Mouse (Mus musculus) ES-E14 (cell line): ENCODE results near the gene Epsti1. TPM values are rescaled to one million over a fixed set of nuclear protein-coding genes. Genes with fewer than 3 reads are reported as not detected.

ENCODE experiments used
- DNase-seq: peaks from one replicate; pipeline ENCODE4 v3.0.0-alpha.2; 2013; ENCODE audit warnings: low read depth, low spot score
- H3K27ac ChIP-seq: 2 replicates; pipeline ENCODE4 v1.5.1; 2012; ENCODE audit warnings: low read depth, mild to moderate bottlenecking, low read length, moderate library complexity, mixed read lengths; ENCODE audit not compliant: poor library complexity, insufficient read depth, severe bottlenecking
- H3K36me3 ChIP-seq: 2 replicates; pipeline ENCODE4 v1.6.1; 2012; ENCODE audit warnings: mild to moderate bottlenecking, low read length, moderate library complexity, mixed read lengths; ENCODE audit not compliant: control insufficient read depth, poor library complexity, insufficient read depth, severe bottlenecking
- H3K4me1 ChIP-seq, 2 experiments: fragments of 150-350 bp in 1 of 2; sonication (generic) in 1 of 2; 2 replicates each; pipeline ENCODE4 v1.6.1; 2012; ENCODE audit warnings: low read length in 2 of 2, mild to moderate bottlenecking in 1 of 2, mixed read lengths in 1 of 2; ENCODE audit not compliant: control insufficient read depth in 2 of 2, insufficient read depth in 2 of 2, poor library complexity in 1 of 2
- H3K4me3 ChIP-seq, 2 experiments: fragments of 150-350 bp in 1 of 2; sonication (generic) in 1 of 2; 2 replicates each; pipeline ENCODE4 v1.5.1; 2012; ENCODE audit warnings: low read length in 2 of 2, low read depth in 1 of 2, mild to moderate bottlenecking in 1 of 2, mixed read lengths in 1 of 2; ENCODE audit not compliant: insufficient read depth in 1 of 2, poor library complexity in 1 of 2, severe bottlenecking in 1 of 2
- H3K9ac ChIP-seq: 2 replicates; pipeline ENCODE4 v1.6.1; 2012; ENCODE audit warnings: low read depth, mild to moderate bottlenecking, low read length, mixed read lengths; ENCODE audit not compliant: poor library complexity, insufficient read depth, severe bottlenecking
- H3K9me3 ChIP-seq: fragments of 150-350 bp; sonication (generic); 2 replicates; pipeline ENCODE4 v1.6.1; 2012; ENCODE audit warnings: low read depth, mild to moderate bottlenecking, low read length; ENCODE audit not compliant: control insufficient read depth, insufficient read depth
- CHD2 ChIP-seq: IDR thresholded peaks from 2 replicates; pipeline ENCODE4 v1.6.1; 2014; ENCODE audit warnings: mild to moderate bottlenecking, low read depth, low read length, inconsistent platforms
- HCFC1 ChIP-seq: IDR thresholded peaks from 2 replicates; pipeline ENCODE4 v1.6.1; 2012; ENCODE audit warnings: low read length, inconsistent platforms, borderline replicate concordance; ENCODE audit not compliant: insufficient read depth
- MAFK ChIP-seq: IDR thresholded peaks from 2 replicates; pipeline ENCODE4 v1.6.1; 2014; ENCODE audit warnings: mild to moderate bottlenecking, low read depth, low read length, inconsistent platforms; ENCODE audit not compliant: insufficient read depth
- ZC3H11A ChIP-seq: IDR thresholded peaks from 2 replicates; pipeline ENCODE4 v1.6.1; 2012; ENCODE audit warnings: low read depth, mild to moderate bottlenecking, inconsistent platforms, low read length, borderline replicate concordance
- ZNF384 ChIP-seq: IDR thresholded peaks from 2 replicates; pipeline ENCODE4 v1.6.1; 2012; ENCODE audit warnings: low read depth, low read length, inconsistent platforms
- in situ Hi-C, 2 experiments: fragments of 600-800 bp; cut with MboI; formaldehyde crosslinking; loops; one replicate each; pipeline ENCODE4 v1.15.1; 2025; ENCODE audit warnings: low sequenced_read_pairs in 2 of 2, inconsistent platforms in 1 of 2; ENCODE audit not compliant: unreplicated experiment in 2 of 2
- total RNA-seq: library from RNA; depleted of rRNA; stranded (reverse); fragments of 300-350 nt; gene quantifications from 2 replicates; pipeline ENCODE4 v1.2.3, GENCODE M21; 2012

Epsti1 gene
- total RNA-seq, 1 experiment, result not detected

- H3K4me1 ChIP-seq, result no peaks in the 10 kb centered on the region
- H3K4me3 ChIP-seq, result no peak overlapping the region
- H3K36me3 ChIP-seq, result no peaks in the 10 kb centered on the region
- H3K9ac ChIP-seq, result no peak overlapping the region
- DNase-seq, result no peak
- TF ChIP-seq ZNF384, result no peak
- no peak for TF ChIP-seq ZC3H11A
- TF ChIP-seq MAFK, result no peak
- TF ChIP-seq CHD2, result no peak
- H3K27ac ChIP-seq, result no peak overlapping the region
- in situ Hi-C loops, result no loop called here
- no peaks in the 10 kb centered on the region for H3K9me3 ChIP-seq
Measured at GRCm38 (mm10) chr14:77905466-77905865, 1.4 kb downstream of the Epsti1 start.

GRCm38 (mm10) chr14:77906586-77906985 is 2.5 kb downstream of the Epsti1 start:
- no peak overlapping the region for H3K27ac ChIP-seq
- in situ Hi-C loops, result no loop called here
- DNase-seq, result no peak
- no peak overlapping the region for H3K4me3 ChIP-seq
- no peaks in the 10 kb centered on the region for H3K9me3 ChIP-seq
- no peaks in the 10 kb centered on the region for H3K4me1 ChIP-seq
- no peaks in the 10 kb centered on the region for H3K36me3 ChIP-seq
- TF ChIP-seq CHD2, result no peak
- TF ChIP-seq MAFK, result no peak
- no peak for TF ChIP-seq ZNF384
- H3K9ac ChIP-seq, result no peak overlapping the region

DNA sequence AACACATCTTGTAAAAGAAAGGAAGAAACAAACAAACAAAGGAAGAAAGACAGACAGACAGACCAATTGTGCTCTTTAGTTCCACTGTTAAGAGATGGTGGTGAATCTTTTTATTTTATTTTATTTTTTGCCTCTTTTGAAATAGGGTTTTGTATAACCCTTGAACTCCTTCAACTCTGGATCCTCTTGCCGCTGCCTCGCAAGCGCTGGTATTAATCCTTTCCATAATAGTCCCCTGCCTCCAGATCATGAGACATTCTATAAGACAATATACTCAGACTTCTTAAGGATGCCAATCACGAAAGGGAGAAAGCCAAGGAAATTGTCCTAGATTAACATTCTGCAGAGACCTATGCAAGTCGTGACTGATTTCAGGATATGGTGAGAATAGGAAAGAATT is 11.7 kb downstream of the Epsti1 start:
- TF ChIP-seq ZC3H11A (no peak), CHD2 (no peak), ZNF384 (no peak), MAFK (no peak), HCFC1 (no peak)
- H3K27ac ChIP-seq, result no peak overlapping the region
- no peaks in the 10 kb centered on the region for H3K9me3 ChIP-seq
- no peak for DNase-seq
- H3K36me3 ChIP-seq, result no peaks in the 10 kb centered on the region
- H3K4me1 ChIP-seq, result no peaks in the 10 kb centered on the region
- H3K4me3 ChIP-seq, result no peak overlapping the region
- in situ Hi-C loops, result no loop called here
- H3K9ac ChIP-seq, result no peak overlapping the region

DNA sequence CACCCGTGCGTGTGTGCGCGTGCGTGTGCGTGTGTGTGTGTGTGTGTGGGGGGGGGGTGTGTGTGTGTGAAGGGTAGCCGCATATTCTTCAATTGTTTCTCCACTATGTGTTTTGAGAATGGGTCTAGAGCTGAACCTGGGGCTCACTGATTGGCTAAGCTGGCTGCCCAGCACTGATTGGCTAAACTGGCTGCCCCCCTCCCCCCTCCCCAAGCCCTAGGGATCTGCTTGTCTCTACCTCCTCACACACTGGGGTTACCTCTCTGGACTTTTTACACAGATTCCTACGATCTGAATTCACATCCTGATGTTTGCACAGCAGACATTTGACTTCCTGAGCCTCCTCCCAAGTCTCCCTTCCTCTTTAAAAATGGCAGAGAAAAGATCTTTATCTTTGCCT is 17.6 kb downstream of the Epsti1 start:
- H3K4me3 ChIP-seq, result no peak overlapping the region
- DNase-seq, result no peak
- H3K9me3 ChIP-seq, result no peaks in the 10 kb centered on the region
- H3K4me1 ChIP-seq, result no peaks in the 10 kb centered on the region
- no peak overlapping the region for H3K27ac ChIP-seq
- in situ Hi-C loops, result no loop called here
- no peak for TF ChIP-seq HCFC1
- no peak for TF ChIP-seq MAFK
- TF ChIP-seq ZC3H11A, result no peak
- TF ChIP-seq CHD2, result no peak
- TF ChIP-seq ZNF384, result no peak
- no peaks in the 10 kb centered on the region for H3K36me3 ChIP-seq
- no peak overlapping the region for H3K9ac ChIP-seq

- H3K4me3 ChIP-seq, result no peak overlapping the region
Measured at GRCm38 (mm10) chr14:77923076-77923865, 19.2 kb downstream of the Epsti1 start.

More at GRCm38 (mm10) chr14:77923076-77923865, 19.2 kb downstream of the Epsti1 start:
- no peaks in the 10 kb centered on the region for H3K4me1 ChIP-seq
- no peaks in the 10 kb centered on the region for H3K36me3 ChIP-seq
- H3K27ac ChIP-seq, result no peak overlapping the region
- in situ Hi-C loops, result no loop called here
- TF ChIP-seq ZNF384 (no peak), MAFK (no peak), HCFC1 (no peak), CHD2 (no peak)
- no peaks in the 10 kb centered on the region for H3K9me3 ChIP-seq
- no peak overlapping the region for H3K9ac ChIP-seq
- DNase-seq, result no peak
